Mouse (Mus musculus) embryo, embryonic 11.5 days (tissue): Measurements from ENCODE around the gene Uqcc1.
"Not testable (repeated sequence)": the region's sequence is repeated elsewhere in the genome, so short reads cannot be mapped to it uniquely, and the experiment has no call there.

ENCODE experiments used
- DNase-seq: peaks from one replicate; pipeline ENCODE4 v3.0.0-alpha.2; 2012; ENCODE audit warnings: low read depth, low spot score

Uqcc1 gene

DNA sequence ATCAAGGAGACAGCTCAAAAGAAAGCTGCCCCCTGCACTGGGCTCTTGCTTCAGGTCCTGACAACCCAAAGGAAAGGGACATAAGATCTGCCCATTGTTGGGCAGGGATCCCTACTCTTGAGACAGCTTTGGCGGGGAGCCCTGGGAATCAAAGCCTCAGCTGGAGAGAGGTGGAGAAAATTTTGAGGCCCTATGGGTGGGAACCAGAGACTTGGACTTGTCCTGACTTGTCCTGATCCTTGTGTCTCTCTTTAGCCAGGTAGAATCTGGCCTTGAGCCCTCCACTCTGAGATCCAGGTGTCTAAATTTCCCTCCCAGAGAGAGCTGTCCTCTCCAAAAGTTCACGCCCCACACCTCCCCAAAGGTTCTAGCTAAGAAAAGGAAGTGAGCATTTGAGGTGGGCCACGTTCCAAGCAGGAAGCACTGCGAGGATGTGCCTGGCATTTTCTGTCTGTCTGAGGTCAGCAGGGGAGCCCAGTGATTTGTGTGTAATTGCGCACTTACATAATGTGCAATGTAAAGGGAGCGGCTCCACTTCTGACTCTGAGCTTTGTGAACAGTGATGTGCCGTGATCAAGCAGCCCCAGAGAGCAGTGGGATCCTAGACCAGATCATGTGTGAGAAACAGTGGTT, 9.9 kb upstream of the Uqcc1 start:
- no peak for DNase-seq

DNA sequence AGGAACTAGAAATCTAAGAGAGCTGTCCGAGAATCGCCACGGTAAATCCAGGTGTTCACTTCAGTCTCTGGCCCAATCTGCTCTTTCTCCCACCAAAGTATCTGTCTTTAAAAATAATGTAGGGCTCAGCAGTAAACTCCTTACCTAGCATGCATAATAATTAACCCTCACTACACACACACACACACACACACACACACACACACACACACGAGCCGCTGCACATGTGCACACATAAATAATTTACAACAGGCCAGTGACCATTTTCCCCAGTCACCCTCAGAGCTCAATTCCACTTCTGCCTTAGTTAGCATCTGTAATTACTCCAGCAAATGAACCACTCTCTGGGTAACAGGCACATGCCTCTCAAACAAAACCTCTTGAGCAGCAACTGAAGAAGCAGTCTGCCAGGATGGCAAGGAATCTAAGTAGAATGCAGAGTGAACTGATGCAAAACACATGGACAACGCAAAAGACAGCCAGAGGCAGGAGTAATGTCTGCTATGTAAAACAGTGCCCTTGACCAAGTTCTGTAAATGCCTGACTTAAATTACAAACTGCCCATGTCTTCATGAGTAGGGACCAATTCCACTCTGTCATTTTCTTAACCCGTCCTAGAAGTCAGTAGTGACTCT, 1.3 kb downstream of the Uqcc1 start:
- no peak for DNase-seq

GRCm38 (mm10) chr2:155925213-155925612, 4.9 kb downstream of the Uqcc1 start:
- DNase-seq, result not testable (repeated sequence)

DNA sequence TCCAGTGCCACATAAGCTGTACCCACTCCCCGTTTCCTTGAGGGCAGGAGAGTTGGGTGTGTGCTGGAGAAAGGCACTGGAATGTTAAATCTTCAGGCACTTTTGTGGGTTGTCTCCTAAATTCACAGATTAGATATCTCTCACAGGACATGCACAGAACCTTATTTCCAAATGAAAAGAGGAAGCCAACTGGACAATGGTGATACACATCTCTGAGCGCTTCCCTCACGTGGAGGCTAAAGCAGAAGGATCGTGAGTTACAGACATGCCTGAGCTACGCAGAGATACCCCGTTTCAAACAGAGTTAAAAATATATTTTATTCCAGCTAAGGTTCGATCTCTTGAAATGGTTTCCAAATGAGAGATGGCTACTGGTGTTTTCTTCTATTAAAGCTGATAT, 7.0 kb downstream of the Uqcc1 start:
- DNase-seq, result no peak

- no peak for DNase-seq
These were observed 15.4 kb downstream of the Uqcc1 start for GRCm38 (mm10) chr2:155914684-155915083.

GRCm38 (mm10) chr2:155903632-155904008, 26.5 kb downstream of the Uqcc1 start:
- no peak for DNase-seq

DNA sequence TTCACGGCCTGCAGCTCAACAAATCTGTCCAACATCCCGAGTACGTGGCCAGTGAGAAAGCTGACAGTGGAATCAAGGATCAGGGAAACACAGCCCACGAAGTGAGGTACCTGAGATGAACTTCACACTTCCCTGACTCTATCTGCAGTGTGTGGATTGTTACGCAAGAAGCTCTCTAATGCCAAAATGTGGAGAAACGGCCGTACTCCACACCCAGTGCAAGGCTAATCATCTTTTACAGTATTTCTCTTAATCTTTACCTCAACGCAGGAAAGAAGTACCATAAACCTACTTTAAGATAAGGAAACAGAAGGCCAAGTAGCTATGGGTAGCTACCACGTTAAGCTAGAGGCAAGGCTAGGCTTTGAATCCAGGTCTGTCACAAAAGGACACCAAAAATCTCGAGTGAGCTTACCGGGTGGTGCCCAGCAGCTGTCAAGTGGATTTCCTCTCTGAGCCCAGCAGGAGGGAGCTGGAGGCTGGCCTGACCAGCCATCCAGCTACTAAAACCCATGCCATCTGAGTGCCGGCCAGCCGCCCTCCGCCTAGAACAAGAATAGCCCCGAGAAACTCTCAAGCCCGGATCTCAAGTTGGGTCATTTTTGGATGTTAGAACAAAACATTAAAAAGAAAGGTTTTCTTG, 27.0 kb downstream of the Uqcc1 start:
- DNase-seq, result no peak

DNA sequence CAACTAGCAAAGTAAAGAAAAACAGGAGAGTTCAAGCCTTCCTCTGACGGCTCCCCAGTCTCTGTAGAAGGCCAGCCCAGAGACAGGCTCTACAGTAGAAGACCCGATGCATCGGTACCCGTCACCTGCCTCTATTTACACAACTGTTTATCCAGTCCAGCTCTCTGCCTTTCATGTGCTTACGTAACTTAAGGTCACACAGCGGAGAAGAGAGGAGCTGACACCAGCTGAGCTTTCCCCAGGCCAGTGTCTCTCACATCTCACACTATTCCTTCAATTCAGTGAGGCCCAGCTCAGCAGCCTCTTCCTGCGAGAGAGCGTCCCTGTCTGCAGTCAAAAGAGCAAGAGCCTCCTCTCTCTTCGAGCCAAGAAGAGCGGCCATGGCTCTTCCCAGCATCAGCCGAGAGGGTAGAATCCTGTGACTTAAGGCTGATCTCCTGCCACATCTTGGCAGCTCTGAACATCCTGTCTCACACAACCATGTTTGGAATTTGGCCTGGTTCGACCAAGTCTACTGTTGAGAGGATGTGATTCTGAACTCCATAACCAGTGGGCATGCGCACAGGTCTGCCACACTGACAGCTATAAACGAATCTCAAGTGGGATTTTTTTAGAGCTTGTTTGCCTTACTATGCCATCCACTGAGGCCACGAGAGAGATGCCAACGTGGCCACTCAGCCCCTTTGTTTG, 34.9 kb downstream of the Uqcc1 start:
- no peak for DNase-seq

GRCm38 (mm10) chr2:155894307-155895045, 35.6 kb downstream of the Uqcc1 start:
- no peak for DNase-seq

GRCm38 (mm10) chr2:155886776-155887175, 43.3 kb downstream of the Uqcc1 start:
- DNase-seq, result no peak

- DNase-seq, result no peak
These were observed 44.8 kb downstream of the Uqcc1 start for GRCm38 (mm10) chr2:155885271-155885697.

DNA sequence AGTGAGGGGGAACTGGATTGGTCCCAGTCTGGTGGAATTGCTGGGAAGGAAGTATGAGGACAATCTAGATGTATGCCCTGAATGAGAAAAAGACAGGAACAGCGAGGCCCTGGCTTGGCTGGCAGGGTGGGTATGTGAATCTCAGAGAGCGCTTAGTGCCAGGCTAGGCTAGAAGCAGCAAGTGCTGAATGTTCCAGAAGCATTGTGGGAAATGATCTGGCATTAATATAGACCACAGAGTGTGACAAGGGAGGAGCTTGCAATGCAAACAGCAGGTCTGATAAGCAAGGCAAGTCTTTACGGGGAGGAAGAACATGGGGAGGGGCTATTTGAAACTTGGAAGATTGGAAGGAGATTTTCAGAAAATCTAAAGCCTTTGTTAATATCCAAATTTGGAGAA, 48.0 kb downstream of the Uqcc1 start:
- DNase-seq, result no peak

DNA sequence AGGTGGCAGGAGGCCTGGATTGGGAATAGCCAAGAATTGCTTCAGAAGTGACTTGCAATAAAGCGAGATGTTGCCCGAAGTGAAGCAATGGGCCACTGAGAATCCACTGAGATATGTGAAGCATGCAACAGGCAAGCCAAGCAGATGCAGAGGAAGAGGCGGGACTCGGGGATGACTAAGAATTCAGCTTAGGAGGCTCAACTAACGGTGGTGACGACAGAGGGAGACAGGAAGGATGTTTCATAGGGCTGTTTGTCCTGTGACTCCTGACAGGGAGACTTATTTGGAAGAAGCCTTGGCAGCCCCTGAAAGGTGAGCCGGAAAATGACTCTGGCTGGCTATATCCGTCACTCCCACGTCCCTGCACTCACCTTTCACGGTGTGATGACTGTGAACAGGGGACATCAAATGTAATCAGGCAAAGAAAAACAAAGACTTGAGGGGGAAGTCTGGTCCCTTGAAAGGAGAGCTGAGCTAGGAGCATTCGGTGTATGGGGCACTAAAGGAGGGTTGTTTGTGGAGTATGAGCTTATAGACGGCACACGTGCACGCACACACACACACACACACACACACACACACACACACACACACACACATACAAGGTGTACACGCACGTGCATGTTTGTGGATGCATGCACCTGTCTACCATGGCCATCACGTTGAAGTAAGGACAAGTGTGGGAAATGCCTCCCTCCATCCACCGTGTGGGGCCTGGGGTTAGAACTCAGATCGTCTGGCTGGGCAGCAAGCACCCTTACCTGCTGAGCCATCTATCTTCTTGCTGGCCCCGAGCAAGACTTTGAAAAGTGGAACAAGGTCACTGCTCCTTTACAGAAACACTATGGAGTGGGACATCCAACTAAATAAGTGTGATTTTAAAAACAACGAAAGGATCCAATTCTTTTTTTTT, 50.9 kb downstream of the Uqcc1 start:
- DNase-seq, result no peak

DNA sequence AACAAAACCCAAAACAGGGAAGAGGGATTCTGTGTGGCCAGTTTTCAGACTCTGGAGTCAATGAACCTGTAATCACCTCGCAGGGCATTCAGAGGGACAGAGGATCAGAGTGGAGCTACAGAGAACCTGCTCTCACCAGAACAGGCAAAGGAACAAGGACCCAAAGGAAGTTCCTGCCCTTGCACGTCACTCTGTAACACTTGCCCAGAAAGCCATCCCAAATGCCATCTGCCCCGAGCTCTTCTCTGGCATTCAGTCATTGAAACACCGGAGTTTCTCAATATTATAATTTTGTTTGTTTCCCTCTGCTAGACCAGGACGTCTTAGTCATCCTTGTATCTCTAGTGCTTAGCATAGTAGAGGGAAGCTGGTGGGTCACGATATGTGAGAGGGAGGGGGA, 56.5 kb downstream of the Uqcc1 start:
- DNase-seq, result no peak

DNA sequence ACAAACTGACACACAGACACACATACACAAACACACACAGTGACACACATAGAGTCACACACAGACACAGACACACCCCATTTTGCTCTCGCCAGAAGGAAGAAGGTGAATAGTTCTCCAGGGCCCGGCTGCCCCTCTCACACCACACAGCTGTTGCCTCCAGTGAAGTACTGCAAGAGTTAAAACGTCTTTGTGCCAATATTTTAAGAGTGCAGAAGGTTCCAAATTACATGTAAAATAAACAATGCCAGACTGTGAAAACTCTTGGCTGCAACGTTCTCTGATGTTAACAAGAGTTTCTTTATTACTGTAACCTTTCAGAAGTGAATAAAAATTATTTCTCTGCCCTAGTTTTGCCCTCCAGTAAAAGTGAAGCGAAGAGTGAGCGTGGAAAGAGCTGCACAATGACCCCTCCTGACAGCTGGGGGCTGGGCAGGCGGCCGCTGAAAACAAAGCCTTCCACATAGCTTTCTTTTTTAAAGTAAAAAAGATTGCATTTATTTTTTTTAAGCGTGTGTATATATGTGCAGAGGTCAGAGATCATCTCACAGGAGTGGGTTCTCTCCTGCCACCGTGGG, 57.1 kb downstream of the Uqcc1 start:
- DNase-seq, result no peak

DNA sequence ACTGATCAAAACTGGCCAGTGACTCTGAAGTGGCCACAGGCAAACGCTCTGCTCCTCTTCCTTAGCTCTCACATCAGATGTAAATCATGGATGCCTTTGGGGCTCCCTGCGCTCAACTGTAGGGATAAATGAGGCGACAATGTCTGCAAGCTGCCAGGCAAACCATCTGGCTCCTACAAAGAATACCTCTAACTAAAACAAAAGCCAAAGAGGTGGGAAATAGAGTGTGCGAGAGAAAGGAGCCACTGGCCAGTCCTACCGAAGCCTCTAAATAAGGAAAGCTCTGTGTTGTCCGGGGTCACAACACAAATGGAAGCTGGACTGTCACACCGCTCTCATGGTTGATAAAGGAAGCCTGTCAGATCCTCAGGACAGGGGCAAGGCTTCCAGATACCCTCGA, 57.6 kb downstream of the Uqcc1 start:
- no peak for DNase-seq

- no peak for DNase-seq
These were observed 60.3 kb downstream of the Uqcc1 start for GRCm38 (mm10) chr2:155869772-155870171.

GRCm38 (mm10) chr2:155868320-155868719, 61.8 kb downstream of the Uqcc1 start:
- DNase-seq, result no peak

DNA sequence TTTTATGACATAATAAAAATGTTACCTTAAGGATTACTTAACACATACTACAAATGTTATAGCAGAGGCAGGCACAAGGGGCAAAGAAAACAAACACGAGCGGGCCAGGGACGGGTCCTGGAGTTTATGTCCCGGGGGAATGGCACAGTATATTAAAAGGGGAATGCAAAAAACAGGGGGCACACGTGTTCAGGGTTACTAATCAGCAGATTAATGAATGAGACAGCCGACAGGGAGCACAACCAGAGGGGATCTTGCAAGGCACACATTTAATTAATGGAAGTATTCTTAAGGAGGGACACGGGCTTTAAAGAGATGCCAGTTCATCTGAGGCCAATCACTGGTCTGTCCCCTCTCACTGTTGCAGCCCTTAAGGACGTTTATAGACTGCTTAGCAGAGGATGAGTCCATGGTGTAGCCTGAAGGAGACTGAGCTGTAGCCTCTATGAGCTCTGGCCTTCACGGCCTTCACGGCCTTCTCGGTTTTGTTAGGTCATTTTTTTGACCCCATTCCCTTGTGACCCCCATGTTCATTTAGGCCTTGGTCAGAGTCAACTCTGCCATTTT, 66.7 kb downstream of the Uqcc1 start:
- peak; percentile 41 for DNase-seq
